Mouse (Mus musculus) liver, postnatal 0 days (tissue): ENCODE results near the gene Hepacam2.

ENCODE experiments used
- CTCF ChIP-seq: sonication (generic); IDR thresholded peaks from 2 replicates; pipeline ENCODE4 v1.5.1; 2016; ENCODE audit warnings: antibody characterized with exemption, low read depth
- EP300 ChIP-seq: IDR thresholded peaks from 2 replicates; pipeline ENCODE4 v1.6.1; 2016; ENCODE audit warnings: antibody characterized with exemption, low read depth, mild to moderate bottlenecking

DNA sequence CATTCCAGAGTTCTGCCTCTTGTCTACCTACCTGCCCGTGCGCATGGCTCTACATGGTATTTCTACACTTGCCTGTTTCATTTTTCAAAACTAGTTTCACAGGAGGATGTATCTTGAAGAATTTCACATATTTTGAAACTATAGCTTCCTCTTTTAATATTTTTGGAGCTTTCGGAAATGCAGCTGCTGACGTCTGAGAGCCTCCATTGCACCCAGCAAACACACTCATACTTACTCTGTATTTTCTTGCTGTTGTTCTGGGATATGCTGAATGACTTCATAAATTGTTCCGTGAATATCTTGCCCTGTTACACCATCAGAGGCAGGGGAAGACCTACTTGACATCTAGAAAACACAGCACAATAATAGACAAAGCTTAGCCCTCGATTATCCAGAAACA is 35.1 kb downstream of the Hepacam2 start:
- TF ChIP-seq CTCF (no peak), EP300 (no peak)
